Mouse (Mus musculus) megakaryocyte progenitor cell, adult 5-6 weeks (primary cell): Measurements from ENCODE around the gene Dmrtc1c2. TPM values are rescaled to one million over a fixed set of nuclear protein-coding genes. Genes with fewer than 3 reads are reported as not detected.
"Not testable (repeated sequence)": the region's sequence is repeated elsewhere in the genome, so short reads cannot be mapped to it uniquely, and the experiment has no call there.

ENCODE experiments used
- ATAC-seq: replicated peaks from 2 replicates; pipeline ENCODE4 v1.8.0; 2016; ENCODE audit warnings: mild to moderate bottlenecking, moderate TSS enrichment, inconsistent platforms; ENCODE audit not compliant: poor library complexity
- total RNA-seq, 2 experiments: library from RNA; stranded (forward) in 1 of 2; stranded (reverse) in 1 of 2; fragments of 157-497, 149-512 nt in 1 of 2; fragments of 200-1000 nt in 1 of 2; gene quantifications; 2 replicates each; pipeline versions ENCODE4 v1.2.3 to v1.2.4; 2015 to 2017

Gene Dmrtc1c2
- not detected in 2 replicates for total RNA-seq (2015)
- total RNA-seq (2017): not detected in 2 replicates

GRCm38 (mm10) chrX:102854516-102854915, at the start of gene Dmrtc1c2:
Gene Dmrtc1c2, minus strand, starts transcription at chrX:102854616.
- not testable (repeated sequence) for ATAC-seq

- ATAC-seq: no peak
These were observed 13.5 kb upstream of the Dmrtc1c2 start, which contains the start of gene 1700031F05Rik for GRCm38 (mm10) chrX:102867871-102868270. Gene 1700031F05Rik, minus strand, starts transcription at chrX:102867971.

- no peak for ATAC-seq
These were observed 42.1 kb downstream of the Dmrtc1c2 start for GRCm38 (mm10) chrX:102812311-102812710.

GRCm38 (mm10) chrX:102802663-102803062, 51.8 kb downstream of the Dmrtc1c2 start, which contains the start of gene Dmrtc1c1:
Gene Dmrtc1c1, plus strand, starts transcription at chrX:102802963.
- ATAC-seq: not testable (repeated sequence)

Other genes with a start within 250 kb of the Dmrtc1c2 start
- gene Phka1, start 210.4 kb downstream of the Dmrtc1c2 start, total RNA-seq (2015): 2.1 and 3.4 TPM in 2 replicates
- 2.1 and 2.4 TPM in 2 replicates for gene Phka1, start 210.4 kb downstream of the Dmrtc1c2 start, total RNA-seq (2017)
- not detected in 2 replicates for gene Gm3880, start 167.6 kb downstream of the Dmrtc1c2 start, total RNA-seq (2015)
- gene Gm3880, start 167.6 kb downstream of the Dmrtc1c2 start, total RNA-seq (2017): not detected in 2 replicates
- gene Gm9112, start 147.0 kb downstream of the Dmrtc1c2 start, total RNA-seq (2015): not detected in 2 replicates
- gene Gm9112, start 147.0 kb downstream of the Dmrtc1c2 start, total RNA-seq (2017): not detected in 2 replicates
- not detected in 2 replicates for gene Dmrtc1b, start 146.8 kb downstream of the Dmrtc1c2 start, total RNA-seq (2015)
- gene Dmrtc1b, start 146.8 kb downstream of the Dmrtc1c2 start, total RNA-seq (2017): not detected in 2 replicates
- gene Dmrtc1c1, start 51.7 kb downstream of the Dmrtc1c2 start, total RNA-seq (2015): not detected in 2 replicates
- not detected in 2 replicates for gene Dmrtc1c1, start 51.7 kb downstream of the Dmrtc1c2 start, total RNA-seq (2017)
- gene 1700031F05Rik, start 13.4 kb upstream of the Dmrtc1c2 start, total RNA-seq (2015): not detected in 2 replicates
- gene 1700031F05Rik, start 13.4 kb upstream of the Dmrtc1c2 start, total RNA-seq (2017): not detected in 2 replicates
- gene Dmrtc1a, start 54.1 kb upstream of the Dmrtc1c2 start, total RNA-seq (2015): 0.17 TPM in 1 of 2 replicates, not detected in the other
- not detected in 2 replicates for gene Dmrtc1a, start 54.1 kb upstream of the Dmrtc1c2 start, total RNA-seq (2017)
- not detected in 2 replicates for gene 1700011M02Rik, start 54.3 kb upstream of the Dmrtc1c2 start, total RNA-seq (2015)
- gene 1700011M02Rik, start 54.3 kb upstream of the Dmrtc1c2 start, total RNA-seq (2017): not detected in 2 replicates
- not detected in 2 replicates for gene 1700018G05Rik, start 73.8 kb upstream of the Dmrtc1c2 start, total RNA-seq (2015)
- gene 1700018G05Rik, start 73.8 kb upstream of the Dmrtc1c2 start, total RNA-seq (2017): not detected in 2 replicates